In genomic region chr4:138543177-138543576, GRCm38 (mm10) we compare ENCODE assay signal across 9 mouse cellular contexts.
DNase-seq lines count a peak whose midpoint lies in the region; ATAC-seq and TF ChIP-seq lines count a peak whose summit lies in the region.
"Had no signal": no experiment of that assay in that cellular context is flagged by ENCODE, and none has a peak within 500 bp of the region (broad histone marks: within the 10 kb centered on the region; RNA-seq: fewer than 3 reads in every experiment).

No protein-coding gene starts in this region.

- no peak for TF ChIP-seq EP300 in liver, postnatal 0 days (IDR thresholded peaks at IDR 0.05; ENCODE audit: low read depth)

- DNase-seq in liver, result peak; percentile 17
- no peak for DNase-seq in liver, postnatal 0 days
- peak; percentile 57 for DNase-seq in gastrocnemius, postnatal 25 days
- DNase-seq in lung, postnatal 4 days, result peak; percentile 64 to 88
- DNase-seq in cerebellum, adult 18-20 months, result no peak
- DNase-seq in layer of hippocampus, postnatal 10 days (ENCODE audit: low spot score in 2 of 2), result no peak
- DNase-seq in c-Kit-positive CD71-positive TER-119-positive erythroid progenitor cells, embryonic 14.5 days (ENCODE audit: low spot score), result no peak

- no peak for ATAC-seq in liver, postnatal 0 days
- ATAC-seq in kidney, embryonic 16.5 days (ENCODE audit: low FRiP score, low TSS enrichment), result peak; percentile 72

- no peak overlapping the region for H3K9ac ChIP-seq in liver, postnatal 0 days (replicated peaks)
- H3K9ac ChIP-seq in kidney, embryonic 16.5 days (replicated peaks; ENCODE audit: low read length), result no peak overlapping the region

- TF ChIP-seq CTCF in liver, postnatal 0 days (IDR thresholded peaks at IDR 0.05; ENCODE audit: low read depth), result no peak

- no peaks in the 10 kb centered on the region for H3K4me1 ChIP-seq in liver, postnatal 0 days (ENCODE audit: insufficient read depth)
- peaks cover 7% of the 10 kb centered on the region for H3K4me1 ChIP-seq in kidney, embryonic 16.5 days (ENCODE audit: insufficient read depth, low read length)

- 59% methylated on average over 12 of the region's 12 CpGs for WGBS in liver, postnatal 0 days (ENCODE audit: insufficient replicate concordance)
- WGBS in kidney, embryonic 16.5 days, result 37% methylated on average over 12 of the region's 12 CpGs

- H3K4me3 ChIP-seq in liver, postnatal 0 days (ENCODE audit: low read depth, low read length), result no peak overlapping the region
- no peak overlapping the region for H3K4me3 ChIP-seq in kidney, embryonic 16.5 days (ENCODE audit: low read length)

- no peak overlapping the region for H3K4me2 ChIP-seq in liver, postnatal 0 days (ENCODE audit: low read depth, low read length)
- no peak overlapping the region for H3K4me2 ChIP-seq in kidney, embryonic 16.5 days (replicated peaks; ENCODE audit: low read depth, low read length)

- H3K27me3 ChIP-seq in liver, postnatal 0 days (ENCODE audit: insufficient read depth, low read length), result no peaks in the 10 kb centered on the region
- H3K27me3 ChIP-seq in kidney, embryonic 16.5 days (ENCODE audit: insufficient read depth, low read length), result no peaks in the 10 kb centered on the region

- no peaks in the 10 kb centered on the region for H3K36me3 ChIP-seq in liver, postnatal 0 days (replicated peaks; ENCODE audit: insufficient read depth, low read length)
- H3K36me3 ChIP-seq in kidney, embryonic 16.5 days (ENCODE audit: insufficient read depth, low read length), result no peaks in the 10 kb centered on the region

- no peak overlapping the region for H3K27ac ChIP-seq in liver, postnatal 0 days (ENCODE audit: low read depth)
- peak overlapping the region; percentile 61; the same call in 1 of the 2 replicates for H3K27ac ChIP-seq in kidney, embryonic 16.5 days (ENCODE audit: low read length)
- H3K27ac ChIP-seq: macrophage had no signal

- no peaks in the 10 kb centered on the region for H3K9me3 ChIP-seq in liver, postnatal 0 days (ENCODE audit: low read length)
- peaks cover 3% of the 10 kb centered on the region; the same call in 1 of the 2 replicates for H3K9me3 ChIP-seq in kidney, embryonic 16.5 days (ENCODE audit: low read length)

Comparison
In these comparisons a context has a peak if more than half of its experiments do, and no peak if none do; other contexts are left out.
1. DNase-seq: peak in liver (single experiment), gastrocnemius, postnatal 25 days (single experiment) and lung, postnatal 4 days (2 of 2); none in liver, postnatal 0 days (single experiment), cerebellum, adult 18-20 months (0 of 2), layer of hippocampus, postnatal 10 days (0 of 2) and c-Kit-positive CD71-positive TER-119-positive erythroid progenitor cells, embryonic 14.5 days (single experiment).